Mouse (Mus musculus) megakaryocyte progenitor cell, adult 5-6 weeks (primary cell): ENCODE data around the gene Olfr905. TPM values are rescaled to one million over a fixed set of nuclear protein-coding genes. Genes with fewer than 3 reads are reported as not detected.

Experiments
- ATAC-seq: replicated peaks from 2 replicates; pipeline ENCODE4 v1.8.0; 2016; ENCODE audit warnings: mild to moderate bottlenecking, moderate TSS enrichment, inconsistent platforms; ENCODE audit not compliant: poor library complexity
- total RNA-seq, 2 experiments: library from RNA; stranded (forward) in 1 of 2; stranded (reverse) in 1 of 2; fragments of 157-497, 149-512 nt in 1 of 2; fragments of 200-1000 nt in 1 of 2; gene quantifications; 2 replicates each; pipeline versions ENCODE4 v1.2.3 to v1.2.4; 2015 to 2017

Gene Olfr905
- total RNA-seq (2015) (not detected in 2 replicates), total RNA-seq (2017) (not detected in 2 replicates)

DNA sequence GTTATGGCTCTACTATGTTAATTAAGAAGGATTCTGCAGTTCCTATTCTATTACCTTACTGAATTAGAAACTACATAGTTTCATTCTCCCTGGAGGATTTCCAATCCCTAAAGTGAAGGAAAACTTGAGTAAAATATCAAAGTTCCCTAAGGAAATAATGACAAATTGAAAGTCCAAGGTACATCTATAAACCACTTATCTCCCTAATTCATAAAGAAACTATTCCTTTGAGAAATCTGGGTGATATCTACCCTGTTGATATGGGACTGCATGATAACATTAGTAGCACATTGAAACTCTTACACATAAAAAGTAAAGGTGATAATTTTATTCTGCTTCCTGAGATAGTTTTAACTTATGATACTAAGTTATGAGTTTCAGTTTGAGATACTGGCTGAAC, at the start of gene Olfr905:
TSS of gene Olfr905 (plus strand) at position 301 of the 400 bp plus-strand sequence.
- ATAC-seq, result no peak

DNA sequence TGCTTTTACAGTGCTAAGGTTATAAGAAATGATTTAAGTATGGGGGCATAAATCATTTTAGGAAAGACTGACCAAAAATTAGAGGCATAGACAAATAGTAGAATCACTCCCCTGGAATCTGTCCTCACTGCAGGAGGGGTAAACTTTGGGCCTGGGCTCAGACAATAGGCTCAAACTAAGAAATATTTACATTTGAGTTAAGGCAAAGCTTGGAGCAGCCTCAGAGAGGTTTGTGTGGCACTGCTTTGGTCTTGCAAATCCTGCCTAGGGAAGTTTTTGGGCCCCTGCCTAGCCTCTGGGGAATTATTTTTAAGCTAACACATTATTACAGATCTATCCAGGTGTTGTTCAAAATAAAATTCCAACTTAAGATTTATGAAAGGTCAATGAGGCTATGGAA, 47.1 kb upstream of the Olfr905 start:
- no peak for ATAC-seq

DNA sequence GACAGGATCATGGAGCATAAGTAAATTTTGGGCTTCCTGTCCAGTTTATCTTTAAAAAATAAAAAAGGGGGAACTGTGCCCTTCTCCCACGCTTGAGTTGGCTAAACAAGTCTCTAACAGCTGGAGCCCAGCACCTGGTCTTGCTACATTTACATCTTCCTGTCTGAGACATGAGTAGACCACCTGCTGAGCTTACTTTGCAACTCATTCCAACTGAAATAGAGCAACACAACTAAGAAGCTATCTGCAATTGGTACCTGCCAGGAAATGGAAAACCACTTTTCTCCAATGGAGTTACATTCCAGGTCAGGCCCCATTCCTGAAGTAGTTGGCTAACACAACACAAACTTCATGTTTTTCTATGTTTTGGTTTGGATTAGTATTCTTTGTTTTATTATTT, 43.9 kb upstream of the Olfr905 start:
- no peak for ATAC-seq

DNA sequence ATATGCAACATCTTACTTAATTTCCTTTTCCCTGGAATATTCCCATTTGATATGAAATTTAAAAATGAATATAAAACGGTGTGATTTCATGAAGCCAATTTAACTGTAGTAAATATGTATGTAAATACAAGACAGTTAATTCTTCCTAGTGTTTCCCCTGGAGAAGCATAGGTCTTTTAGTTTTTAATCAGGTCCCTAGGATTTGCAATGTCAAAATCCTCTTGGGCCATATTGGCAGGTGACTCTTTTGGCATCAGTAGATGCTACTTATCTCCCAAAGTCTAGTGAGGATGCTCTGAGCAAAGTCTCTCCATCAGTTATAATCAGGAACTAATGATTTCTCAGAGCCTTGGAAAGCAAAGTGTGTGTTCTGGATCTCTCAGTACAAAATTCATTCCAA, 41.8 kb upstream of the Olfr905 start, which contains the start of gene Olfr901:
TSS of gene Olfr901 (plus strand) at position 301 of the 400 bp plus-strand sequence.
- ATAC-seq, result no peak

DNA sequence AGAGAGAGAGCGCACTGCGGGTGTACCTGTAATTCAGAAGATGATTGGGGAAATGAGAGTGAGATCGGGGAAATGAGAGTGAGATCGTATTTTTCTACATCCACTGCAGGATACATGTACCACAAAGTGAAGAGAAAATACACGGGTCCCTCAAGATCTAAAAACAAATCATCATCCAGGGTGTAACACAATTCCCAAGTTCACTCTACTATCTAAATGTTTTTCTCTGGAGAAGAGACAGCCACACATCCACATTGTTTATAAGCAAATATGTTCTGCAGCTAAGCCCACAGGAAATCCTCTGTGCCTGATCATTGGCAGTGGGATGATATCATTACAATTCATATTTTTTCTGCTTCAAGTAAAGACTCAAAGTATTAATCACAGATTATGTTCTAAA, 23.6 kb upstream of the Olfr905 start, which contains the start of gene Olfr902:
TSS of gene Olfr902 (plus strand) at position 301 of the 400 bp plus-strand sequence.
- no peak for ATAC-seq

DNA sequence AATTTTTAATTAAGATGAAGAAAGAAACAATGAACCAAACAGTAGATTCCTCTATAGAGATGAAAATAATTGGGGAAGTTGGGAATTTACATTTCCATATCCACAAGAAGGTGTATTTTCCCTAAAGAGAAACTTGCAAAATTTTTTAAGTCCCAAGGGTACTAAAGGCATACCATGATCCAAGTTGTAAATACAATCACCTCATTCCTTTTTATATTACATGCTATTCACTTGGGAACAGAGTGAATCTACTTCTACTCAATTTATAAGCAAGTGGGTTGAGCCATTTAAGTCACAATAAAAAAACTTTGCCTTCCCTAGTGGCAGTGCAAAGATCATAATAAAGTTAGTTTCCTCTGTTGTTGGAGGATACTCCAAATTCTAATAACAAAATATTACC, 8.1 kb upstream of the Olfr905 start, which contains the start of gene Olfr904:
TSS of gene Olfr904 (plus strand) at position 301 of the 400 bp plus-strand sequence.
- no peak for ATAC-seq

DNA sequence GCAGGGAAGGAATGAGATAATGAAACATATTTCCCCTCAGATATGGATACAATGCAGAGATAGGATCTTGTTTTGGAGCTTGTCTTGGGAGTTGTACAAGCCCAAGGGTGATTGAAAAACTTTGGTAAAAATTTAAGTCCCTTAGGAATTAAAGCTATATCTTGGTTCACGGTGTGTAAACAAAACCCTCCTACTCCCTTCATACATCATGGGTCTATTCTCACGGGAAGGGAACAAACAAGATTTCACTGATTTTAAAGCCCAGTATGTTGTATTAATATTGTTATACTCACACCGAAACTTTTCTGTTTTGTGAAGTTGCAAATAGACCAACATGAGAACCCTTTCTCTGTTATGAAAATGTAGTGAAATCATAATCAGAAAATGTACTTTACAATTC, 15.9 kb downstream of the Olfr905 start, which contains the start of gene Olfr906:
TSS of gene Olfr906 (plus strand) at position 301 of the 400 bp plus-strand sequence.
- ATAC-seq, result no peak

DNA sequence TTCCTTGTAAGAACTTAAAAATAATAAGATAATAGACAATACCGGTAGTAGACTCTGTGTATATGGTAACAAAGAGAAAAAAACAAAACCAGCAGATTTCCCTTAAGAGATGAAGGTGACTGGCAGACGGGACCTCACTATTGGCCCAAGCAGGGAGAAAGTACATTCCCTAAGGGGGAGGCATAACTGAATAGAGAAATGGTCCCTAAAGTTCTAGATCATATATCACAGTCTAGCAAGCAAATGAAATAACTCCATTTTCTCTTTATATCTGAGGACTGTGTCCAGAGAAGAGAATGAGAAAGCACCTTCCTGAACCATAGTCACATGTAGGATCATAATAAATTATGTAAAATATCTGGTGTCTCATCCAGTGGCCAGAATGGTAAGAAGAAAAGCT, 24.6 kb downstream of the Olfr905 start, which contains the start of gene Olfr907:
TSS of gene Olfr907 (plus strand) at position 301 of the 400 bp plus-strand sequence.
- ATAC-seq, result no peak

DNA sequence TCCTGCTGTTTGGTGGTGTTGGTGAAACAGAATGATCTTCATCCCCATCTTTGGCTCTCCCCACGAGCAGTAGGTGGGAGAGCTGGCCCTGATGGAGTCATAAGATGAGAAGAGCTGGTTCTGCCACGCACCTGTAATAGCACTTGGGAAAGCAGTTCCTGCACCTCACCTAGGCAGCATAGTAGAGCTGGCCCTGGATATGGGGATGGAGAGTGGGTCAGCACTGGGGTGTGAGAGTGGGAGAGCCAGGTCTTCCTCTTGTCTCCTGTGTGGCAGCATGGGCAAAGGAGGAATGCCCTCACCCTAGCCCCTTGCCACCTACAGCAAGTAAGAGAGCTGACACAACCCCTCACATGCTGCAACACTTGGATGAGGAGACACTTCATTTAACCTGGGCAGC, 41.4 kb downstream of the Olfr905 start:
- no peak for ATAC-seq

DNA sequence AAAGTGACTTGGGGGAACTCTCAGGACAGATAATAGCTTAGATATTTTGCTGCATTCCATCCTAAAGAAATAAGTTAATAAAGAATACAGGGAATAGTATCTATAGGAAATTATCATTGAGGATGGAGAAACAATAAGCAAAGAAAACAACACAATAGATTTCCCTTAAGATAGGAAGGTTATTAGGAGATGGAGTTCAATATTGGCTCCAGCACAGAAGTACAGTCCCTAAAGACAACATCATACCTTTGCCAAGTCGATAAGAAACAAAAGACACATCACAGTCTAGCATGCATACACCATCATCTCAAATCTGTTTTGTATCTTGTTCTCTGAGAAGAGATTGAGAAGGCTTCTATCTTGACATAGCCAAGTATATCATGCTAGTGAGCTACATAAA, 50.4 kb downstream of the Olfr905 start, which contains the start of gene Olfr911-ps1:
TSS of gene Olfr911-ps1 (plus strand) at position 301 of the 400 bp plus-strand sequence.
- ATAC-seq, result no peak

Other genes starting within 250 kb of the Olfr905 start
- not detected in 2 replicates for gene Olfr143, start 218.3 kb upstream of the Olfr905 start, total RNA-seq (2015)
- gene Olfr143, start 218.3 kb upstream of the Olfr905 start, total RNA-seq (2017), result not detected in 2 replicates
- gene Olfr895, start 203.3 kb upstream of the Olfr905 start, total RNA-seq (2015), result not detected in 2 replicates
- gene Olfr895, start 203.3 kb upstream of the Olfr905 start, total RNA-seq (2017), result not detected in 2 replicates
- gene Olfr896-ps1, start 180.0 kb upstream of the Olfr905 start, total RNA-seq (2015), result not detected in 2 replicates
- not detected in 2 replicates for gene Olfr896-ps1, start 180.0 kb upstream of the Olfr905 start, total RNA-seq (2017)
- gene Olfr25, start 142.0 kb upstream of the Olfr905 start, total RNA-seq (2015), result not detected in 2 replicates
- gene Olfr25, start 142.0 kb upstream of the Olfr905 start, total RNA-seq (2017), result not detected in 2 replicates
- not detected in 2 replicates for gene Olfr898, start 122.7 kb upstream of the Olfr905 start, total RNA-seq (2015)
- not detected in 2 replicates for gene Olfr898, start 122.7 kb upstream of the Olfr905 start, total RNA-seq (2017)
- not detected in 2 replicates for gene Olfr250, start 104.2 kb upstream of the Olfr905 start, total RNA-seq (2015)
- gene Olfr250, start 104.2 kb upstream of the Olfr905 start, total RNA-seq (2017), result not detected in 2 replicates
- not detected in 2 replicates for gene Olfr251, start 94.0 kb upstream of the Olfr905 start, total RNA-seq (2015)
- not detected in 2 replicates for gene Olfr251, start 94.0 kb upstream of the Olfr905 start, total RNA-seq (2017)
- gene Olfr147, start 69.4 kb upstream of the Olfr905 start, total RNA-seq (2015), result not detected in 2 replicates
- gene Olfr147, start 69.4 kb upstream of the Olfr905 start, total RNA-seq (2017), result not detected in 2 replicates
- gene Olfr901, start 41.7 kb upstream of the Olfr905 start, total RNA-seq (2015), result not detected in 2 replicates
- not detected in 2 replicates for gene Olfr901, start 41.7 kb upstream of the Olfr905 start, total RNA-seq (2017)
- not detected in 2 replicates for gene Olfr902, start 23.5 kb upstream of the Olfr905 start, total RNA-seq (2015)
- gene Olfr902, start 23.5 kb upstream of the Olfr905 start, total RNA-seq (2017), result not detected in 2 replicates
- not detected in 2 replicates for gene Olfr904, start 8.0 kb upstream of the Olfr905 start, total RNA-seq (2015)
- not detected in 2 replicates for gene Olfr904, start 8.0 kb upstream of the Olfr905 start, total RNA-seq (2017)
- gene Olfr906, start 16.0 kb downstream of the Olfr905 start, total RNA-seq (2015), result not detected in 2 replicates
- not detected in 2 replicates for gene Olfr906, start 16.0 kb downstream of the Olfr905 start, total RNA-seq (2017)
- gene Olfr907, start 24.7 kb downstream of the Olfr905 start, total RNA-seq (2015), result not detected in 2 replicates
- not detected in 2 replicates for gene Olfr907, start 24.7 kb downstream of the Olfr905 start, total RNA-seq (2017)
- not detected in 2 replicates for gene Olfr911-ps1, start 50.5 kb downstream of the Olfr905 start, total RNA-seq (2015)
- not detected in 2 replicates for gene Olfr911-ps1, start 50.5 kb downstream of the Olfr905 start, total RNA-seq (2017)
- not detected in 2 replicates for gene Olfr910, start 66.7 kb downstream of the Olfr905 start, total RNA-seq (2015)
- gene Olfr910, start 66.7 kb downstream of the Olfr905 start, total RNA-seq (2017), result not detected in 2 replicates
- not detected in 2 replicates for gene Olfr912, start 109.1 kb downstream of the Olfr905 start, total RNA-seq (2015)
- gene Olfr912, start 109.1 kb downstream of the Olfr905 start, total RNA-seq (2017), result not detected in 2 replicates
- gene Olfr913, start 121.7 kb downstream of the Olfr905 start, total RNA-seq (2015), result not detected in 2 replicates
- gene Olfr913, start 121.7 kb downstream of the Olfr905 start, total RNA-seq (2017), result not detected in 2 replicates
- gene Olfr914, start 134.0 kb downstream of the Olfr905 start, total RNA-seq (2015), result not detected in 2 replicates
- gene Olfr914, start 134.0 kb downstream of the Olfr905 start, total RNA-seq (2017), result not detected in 2 replicates
- gene Olfr916, start 188.8 kb downstream of the Olfr905 start, total RNA-seq (2015), result not detected in 2 replicates
- gene Olfr916, start 188.8 kb downstream of the Olfr905 start, total RNA-seq (2017), result not detected in 2 replicates
- not detected in 2 replicates for gene Olfr917, start 194.7 kb downstream of the Olfr905 start, total RNA-seq (2015)
- not detected in 2 replicates for gene Olfr917, start 194.7 kb downstream of the Olfr905 start, total RNA-seq (2017)
- gene Olfr918, start 203.5 kb downstream of the Olfr905 start, total RNA-seq (2015), result not detected in 2 replicates
- not detected in 2 replicates for gene Olfr918, start 203.5 kb downstream of the Olfr905 start, total RNA-seq (2017)
- gene Olfr919, start 232.6 kb downstream of the Olfr905 start, total RNA-seq (2015), result not detected in 2 replicates
- gene Olfr919, start 232.6 kb downstream of the Olfr905 start, total RNA-seq (2017), result not detected in 2 replicates
- gene Vwa5a, start 247.2 kb downstream of the Olfr905 start, total RNA-seq (2015), result 24.6 and 29.1 TPM in 2 replicates
- gene Vwa5a, start 247.2 kb downstream of the Olfr905 start, total RNA-seq (2017), result 32.7 and 34.7 TPM in 2 replicates